Mouse (Mus musculus) cerebellum, adult 11-12 months (tissue): ENCODE results near the gene Plcb4.
"Not testable (repeated sequence)": the region's sequence is repeated elsewhere in the genome, so short reads cannot be mapped to it uniquely, and the experiment has no call there.

ENCODE experiments used
- DNase-seq: peaks from one replicate; pipeline ENCODE4 v3.0.0; 2022

Gene Plcb4

DNA sequence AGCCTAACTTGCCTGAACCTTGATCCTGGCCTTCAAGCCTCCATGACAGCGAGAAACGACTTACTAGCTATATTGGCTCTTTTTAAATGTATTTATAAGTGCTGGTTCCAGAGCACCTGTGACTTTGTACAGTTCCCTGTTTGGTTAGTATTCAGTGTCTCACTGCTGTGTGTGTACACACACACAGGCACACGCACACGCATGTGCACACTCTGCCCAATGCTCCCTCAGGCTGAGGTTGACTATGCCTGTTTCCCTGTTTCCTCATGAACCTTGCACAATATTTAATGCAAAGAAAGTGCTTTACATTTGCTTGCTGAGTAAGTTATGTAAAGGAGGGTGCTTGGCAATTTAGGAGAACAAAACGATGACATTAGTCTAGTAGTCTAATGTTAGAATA, 16.5 kb downstream of the Plcb4 start:
- DNase-seq: no peak

DNA sequence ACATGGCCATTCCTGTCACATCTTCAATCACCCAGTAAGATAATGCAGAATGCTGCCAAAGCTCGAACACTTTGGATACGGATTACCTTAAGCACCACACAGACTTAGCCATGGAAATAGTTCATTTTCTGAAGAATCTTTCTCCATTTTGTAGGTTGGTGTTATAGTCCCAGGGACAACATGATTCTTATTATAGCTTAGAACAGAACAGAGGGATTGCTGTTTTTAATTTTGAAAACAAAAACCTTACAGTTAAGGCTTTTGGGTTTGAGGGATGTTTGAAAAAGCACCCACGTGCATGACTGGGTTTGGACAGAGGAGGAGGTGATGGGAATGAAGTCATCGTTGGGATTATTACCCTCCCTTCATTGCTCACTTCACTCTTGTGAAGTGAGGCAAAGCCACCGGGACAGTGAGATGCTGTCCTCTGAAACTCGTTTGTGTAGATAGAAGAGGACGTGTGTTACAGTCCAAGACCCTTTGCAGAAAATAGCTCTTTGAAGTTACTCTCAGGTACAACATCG, 18.2 kb downstream of the Plcb4 start:
- no peak for DNase-seq

- DNase-seq: no peak
Observed at GRCm38 (mm10) chr2:135677601-135678000, 18.8 kb downstream of the Plcb4 start.

DNA sequence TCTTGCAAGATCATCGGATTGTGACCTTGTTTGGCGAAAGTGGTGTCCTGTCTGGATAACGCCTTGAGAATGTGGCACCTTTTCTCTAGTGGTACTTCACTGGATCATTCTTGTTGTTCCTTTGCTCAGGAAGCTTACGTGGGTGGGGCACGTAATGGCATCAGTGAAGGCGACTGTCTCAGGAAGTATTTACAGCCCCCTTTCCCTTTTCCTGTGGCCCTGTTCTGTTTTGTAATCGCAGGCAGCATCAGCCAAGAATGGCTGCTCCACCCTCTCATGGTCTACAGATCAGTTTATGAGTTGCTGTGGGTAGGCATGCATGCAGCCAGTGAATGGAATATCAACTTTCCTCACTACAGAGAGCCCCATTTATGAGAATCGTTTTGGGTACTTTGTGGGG, 21.2 kb downstream of the Plcb4 start:
- no peak for DNase-seq

DNA sequence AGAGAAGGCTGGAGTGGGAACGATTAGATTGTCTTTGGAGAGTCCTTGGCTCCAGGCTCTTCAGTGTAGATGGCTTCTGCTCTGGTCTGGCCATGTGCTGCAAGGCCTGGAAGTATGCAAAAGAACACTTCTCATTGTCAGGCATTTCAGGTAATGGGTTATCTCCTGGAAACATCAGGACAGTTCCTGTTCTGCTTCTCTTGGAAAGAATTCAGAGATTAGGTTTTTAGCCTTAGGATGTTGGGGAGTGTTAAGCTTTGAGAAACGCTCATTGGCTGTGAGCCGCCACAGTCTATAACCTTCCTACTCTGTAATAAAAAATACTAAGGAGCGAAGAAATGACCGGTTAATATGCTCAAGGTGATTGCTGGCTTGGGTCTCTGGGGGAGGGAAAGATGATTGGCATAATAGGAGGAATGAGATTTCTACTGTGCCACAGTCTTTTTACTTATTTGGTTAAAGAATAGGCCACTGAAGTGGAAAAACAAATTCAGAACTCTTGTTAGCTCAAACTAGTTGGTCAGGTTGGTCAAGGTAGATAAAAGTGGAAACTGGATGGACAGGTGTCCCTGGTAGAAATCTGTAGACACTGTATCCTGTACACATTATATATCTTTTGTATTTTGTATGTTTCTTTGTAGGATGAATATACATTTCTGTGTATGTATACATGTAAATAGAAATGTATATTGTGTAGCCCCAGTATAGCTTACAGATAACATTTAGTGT, 21.8 kb downstream of the Plcb4 start:
- DNase-seq: no peak

- DNase-seq: no peak
Observed at GRCm38 (mm10) chr2:135683684-135684440, 25.1 kb downstream of the Plcb4 start.

GRCm38 (mm10) chr2:135686692-135687091, 27.9 kb downstream of the Plcb4 start:
- DNase-seq: no peak

DNA sequence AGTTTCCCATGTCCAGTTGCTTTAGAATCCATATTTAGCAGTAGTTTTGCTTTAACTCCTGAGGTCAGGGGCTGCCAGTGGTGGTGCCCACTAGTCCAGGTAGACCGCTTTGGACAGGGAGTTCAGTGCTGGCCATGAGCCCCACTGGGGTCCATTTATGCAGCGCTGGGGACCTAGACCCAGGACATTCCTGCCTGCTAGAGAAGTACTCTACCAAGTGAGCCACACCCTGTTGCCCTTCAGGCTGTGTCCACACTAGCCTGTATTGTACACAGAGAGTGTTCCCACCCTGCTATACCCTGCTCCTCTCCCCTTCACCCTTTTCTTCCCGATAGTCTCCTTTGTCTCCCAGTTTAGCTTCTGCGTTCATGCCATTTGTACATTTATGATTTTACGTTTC, 28.8 kb downstream of the Plcb4 start:
- no peak for DNase-seq

GRCm38 (mm10) chr2:135692568-135693488, 34.0 kb downstream of the Plcb4 start:
- DNase-seq: peak; percentile 50

DNA sequence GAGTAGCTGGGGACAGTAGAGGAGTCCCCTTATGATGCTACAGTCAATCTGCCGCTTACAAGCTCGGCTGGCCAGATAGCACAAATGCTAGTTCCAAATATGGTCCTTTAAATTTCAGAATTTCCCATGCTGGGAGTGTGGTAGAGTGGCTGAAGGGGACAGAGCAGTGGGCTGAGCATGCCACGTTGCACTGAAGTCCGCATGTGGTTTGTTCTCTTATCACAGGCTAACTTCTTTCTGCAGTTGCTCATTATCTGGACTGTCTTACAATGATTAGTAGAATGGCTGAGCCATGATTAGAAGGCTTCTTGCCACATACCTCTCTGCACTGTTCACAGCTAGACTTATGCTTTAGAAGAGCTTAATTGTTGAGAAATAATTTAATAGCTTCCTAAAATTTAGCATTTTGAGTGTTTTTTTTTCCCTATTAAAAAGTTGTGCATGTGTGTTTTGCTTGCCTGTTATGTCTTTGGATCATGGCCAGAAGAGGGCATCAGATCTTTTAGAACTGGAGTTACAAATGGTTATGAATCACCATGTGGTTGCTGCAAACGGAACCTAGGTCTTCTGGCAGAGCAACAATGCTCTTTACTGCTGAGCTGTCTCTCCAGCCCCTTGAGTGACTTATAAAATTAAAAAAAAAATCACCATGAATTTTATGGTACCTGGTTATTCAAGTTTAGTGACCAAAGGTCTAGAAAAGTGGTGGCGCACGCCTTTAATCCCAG, 42.0 kb downstream of the Plcb4 start:
- no peak for DNase-seq

DNA sequence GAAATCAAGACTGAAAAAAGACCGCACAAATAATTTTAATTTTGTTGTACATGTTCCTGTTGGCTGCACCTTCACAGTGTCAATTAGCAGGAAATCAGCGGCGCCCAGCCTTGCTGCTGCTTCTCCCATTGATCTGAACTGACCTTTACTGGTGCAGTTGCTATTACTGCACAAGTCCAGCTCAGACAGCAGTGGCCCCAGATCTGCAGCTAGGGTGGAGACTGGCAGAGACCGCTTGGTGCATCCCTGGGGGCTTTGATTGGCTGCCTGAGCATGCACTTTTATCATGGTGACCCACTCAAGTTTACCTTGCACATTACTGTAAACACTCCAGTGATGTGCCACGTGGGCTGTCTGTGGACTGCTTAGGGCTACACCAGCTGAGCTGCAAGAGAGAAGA, 45.9 kb downstream of the Plcb4 start:
- no peak for DNase-seq

DNA sequence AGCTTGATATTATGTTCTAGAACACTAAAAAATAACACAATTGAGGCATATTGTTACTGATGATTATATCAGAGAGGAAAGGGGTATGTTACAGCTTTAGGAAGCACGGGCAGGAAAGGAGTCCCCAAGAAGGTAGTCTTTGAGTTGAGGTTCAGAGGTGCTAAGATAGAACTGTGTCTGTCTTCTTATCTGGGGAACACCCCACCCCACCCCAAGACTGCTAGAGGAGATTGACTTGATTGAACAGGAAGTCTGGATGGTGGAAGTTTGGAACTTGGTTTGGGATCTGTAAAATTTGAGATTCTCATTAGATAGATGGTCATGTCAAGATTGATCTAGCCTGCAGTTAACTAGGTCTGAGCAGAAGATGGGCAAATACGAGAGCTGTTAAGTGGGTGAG, 48.5 kb downstream of the Plcb4 start:
- no peak for DNase-seq

- no peak for DNase-seq
Observed at GRCm38 (mm10) chr2:135708386-135708785, 49.6 kb downstream of the Plcb4 start.

- no peak for DNase-seq
Observed at GRCm38 (mm10) chr2:135708796-135709195, 50.0 kb downstream of the Plcb4 start.

DNA sequence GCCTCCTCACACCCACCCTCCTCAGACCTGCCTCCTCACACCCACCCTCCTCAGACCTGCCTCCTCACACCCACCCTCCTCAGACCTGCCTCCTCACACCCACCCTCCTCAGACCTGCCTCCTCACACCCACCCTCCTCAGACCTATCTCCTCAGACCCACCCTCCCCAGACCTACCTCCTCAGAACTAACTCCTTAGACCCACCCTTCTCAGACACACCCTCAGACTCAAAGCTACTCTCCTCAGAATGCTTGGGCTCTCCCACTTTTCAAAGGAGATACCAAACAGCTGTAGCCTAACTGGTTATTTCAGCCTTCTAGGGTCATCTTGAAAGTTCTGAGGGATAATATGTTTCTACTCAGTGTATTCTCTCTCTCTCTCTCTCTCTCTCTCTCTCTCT, 50.9 kb downstream of the Plcb4 start:
- not testable (repeated sequence) for DNase-seq

DNA sequence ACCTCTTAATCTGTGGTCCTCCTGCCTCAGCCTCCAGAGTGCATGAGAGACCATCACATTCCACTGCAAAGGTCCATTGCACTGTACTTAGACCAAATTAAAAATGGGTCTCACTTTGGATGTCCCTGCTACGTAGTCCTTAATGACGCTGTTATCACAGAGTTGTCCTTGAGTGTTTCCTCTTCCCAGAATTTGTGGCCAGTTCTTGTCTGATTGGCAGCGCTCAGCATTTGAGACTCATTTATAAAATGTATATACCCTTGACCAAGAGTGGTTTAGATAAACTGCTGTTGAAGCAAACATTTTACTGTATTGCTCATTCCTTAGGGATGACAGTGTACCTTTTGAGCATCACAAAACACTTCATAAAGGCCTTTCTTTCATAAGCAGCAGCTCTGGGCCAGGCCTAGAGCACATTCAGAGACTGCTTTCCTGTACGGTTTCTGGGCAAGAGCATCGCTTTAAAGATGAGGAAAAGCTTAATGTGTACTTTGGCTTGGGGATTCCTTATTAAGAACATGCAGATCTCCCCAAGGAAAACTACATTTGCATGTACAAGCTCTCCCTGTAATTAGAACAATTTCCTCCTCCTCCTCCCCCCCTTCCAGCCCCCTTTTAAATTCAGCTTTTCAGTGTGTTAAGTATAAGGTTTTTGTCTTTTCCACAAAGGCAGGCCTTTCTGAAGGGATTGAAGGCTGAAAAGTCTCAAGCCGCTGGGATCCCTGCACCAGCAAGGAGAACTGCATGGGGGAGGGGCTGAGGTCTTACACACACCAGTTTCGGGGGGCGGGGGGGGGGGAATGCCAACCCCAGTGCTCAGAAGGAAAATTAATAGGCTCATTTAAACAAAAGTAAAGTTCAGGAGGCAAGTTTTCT, 52.5 kb downstream of the Plcb4 start:
- DNase-seq: no peak

GRCm38 (mm10) chr2:135711925-135712288, 53.1 kb downstream of the Plcb4 start:
- no peak for DNase-seq

DNA sequence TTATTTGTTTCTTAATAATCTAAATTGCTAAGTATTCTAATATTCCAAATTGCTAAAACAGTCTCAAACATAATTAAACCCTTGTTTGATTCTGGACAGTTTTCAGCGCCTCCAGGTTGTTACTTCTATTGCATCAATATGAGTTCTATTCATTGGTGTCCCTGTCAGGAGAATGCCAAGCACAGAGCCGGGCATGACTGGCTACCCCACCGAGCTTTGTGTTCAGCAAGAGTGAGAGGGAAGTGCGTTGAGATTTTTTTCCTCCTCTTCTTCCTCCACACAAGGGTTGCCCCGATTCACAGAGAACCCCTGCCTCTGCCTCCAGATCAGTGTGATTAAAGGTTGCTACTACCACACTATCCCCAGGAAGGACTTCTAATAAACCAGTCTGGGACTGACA, 53.5 kb downstream of the Plcb4 start:
- DNase-seq: no peak

DNA sequence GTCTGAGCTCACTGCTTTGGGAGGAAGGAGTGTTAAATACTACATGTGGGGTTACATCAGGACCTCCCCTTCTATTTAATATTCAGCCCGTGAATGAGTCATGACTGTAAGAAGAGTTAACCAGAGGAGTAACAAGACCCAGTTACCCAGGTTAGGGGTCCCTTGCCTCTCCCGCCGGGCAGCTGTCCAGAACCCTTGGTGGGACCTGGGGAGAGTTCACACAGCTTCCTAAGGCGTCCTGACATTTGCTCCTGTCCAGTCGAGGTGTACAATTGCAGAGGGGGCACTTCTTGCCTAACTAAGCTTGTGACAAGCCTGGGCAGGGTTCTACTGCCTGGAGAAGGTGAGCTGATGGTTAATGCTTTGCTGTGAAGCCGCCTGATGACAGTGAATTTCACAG, 54.1 kb downstream of the Plcb4 start:
- DNase-seq: no peak

- no peak for DNase-seq
Observed at GRCm38 (mm10) chr2:135716180-135716579, 57.4 kb downstream of the Plcb4 start.
